Mouse (Mus musculus) spleen, adult 2 months (tissue): ENCODE measurements around the gene Lrmda. TPM values are rescaled to one million over a fixed set of nuclear protein-coding genes. Genes with fewer than 3 reads are reported as not detected.
"Not testable (repeated sequence)": the region's sequence is repeated elsewhere in the genome, so short reads cannot be mapped to it uniquely, and the experiment has no call there.

Experiments used
- DNase-seq, 2 experiments: peaks; one replicate each; pipeline versions ENCODE4 v3.0.0 to v3.0.0-alpha.2; 2012 to 2021; ENCODE audit warnings: low spot score in 2 of 2, low read depth in 1 of 2
- H3K27ac ChIP-seq: fragments of 200-500 bp; 2 replicates; pipeline ENCODE4 v1.5.1; 2012; ENCODE audit warnings: low read length, inconsistent platforms; ENCODE audit not compliant: insufficient read depth
- H3K27me3 ChIP-seq: fragments of 200-500 bp; 2 replicates; pipeline ENCODE4 v1.6.1; 2012; ENCODE audit warnings: mild to moderate bottlenecking, moderate library complexity, low read length, inconsistent platforms; ENCODE audit not compliant: control insufficient read depth, insufficient read depth
- H3K36me3 ChIP-seq: fragments of 200-500 bp; 2 replicates; pipeline ENCODE4 v1.6.1; 2012; ENCODE audit warnings: mild to moderate bottlenecking, low read length, inconsistent platforms; ENCODE audit not compliant: control insufficient read depth, insufficient read depth
- H3K4me1 ChIP-seq: fragments of 200-500 bp; 2 replicates; pipeline ENCODE4 v1.6.1; 2011; ENCODE audit warnings: inconsistent platforms; ENCODE audit not compliant: control insufficient read depth, insufficient read depth, insufficient read length
- H3K4me3 ChIP-seq: fragments of 200-500 bp; 2 replicates; pipeline ENCODE4 v1.5.1; 2011; ENCODE audit warnings: mild to moderate bottlenecking, inconsistent platforms; ENCODE audit not compliant: insufficient read depth, insufficient read length; ENCODE audit errors: extremely low read depth
- CTCF ChIP-seq: fragments of 200-500 bp; IDR thresholded peaks from 2 replicates; pipeline ENCODE4 v1.5.1; 2011; ENCODE audit warnings: mild to moderate bottlenecking, inconsistent platforms; ENCODE audit not compliant: insufficient read depth, insufficient read length, insufficient replicate concordance; ENCODE audit errors: extremely low read depth
- POLR2A ChIP-seq: fragments of 200-500 bp; IDR thresholded peaks from 2 replicates; pipeline ENCODE4 v1.6.1; 2011; ENCODE audit warnings: low read depth, low read length, inconsistent platforms
- WGBS: fragments of 180-500 bp; shearing (Covaris S2); methylation state at CpG from one replicate; pipeline ENCODE4 v1.1.7; 2018; 5-methylcytosine and 5-hydroxymethylcytosine counted together
- polyA plus RNA-seq: library from polyadenylated mRNA; depleted of rRNA; stranded (reverse); fragments of >200 nt; gene quantifications from 2 replicates; pipeline ENCODE4 v1.2.3, GENCODE M21; 2012

Lrmda gene
- polyA plus RNA-seq, 1 experiment: 0.37 TPM

- no peaks in the 10 kb centered on the region for H3K4me1 ChIP-seq
- DNase-seq: no peak
- H3K4me3 ChIP-seq: no peak overlapping the region
- no peak overlapping the region for H3K27ac ChIP-seq
- WGBS: 43% methylated on average over 2 of the region's 2 CpGs
- H3K27me3 ChIP-seq: no peaks in the 10 kb centered on the region
- TF ChIP-seq CTCF (no peak), POLR2A (no peak)
- no peaks in the 10 kb centered on the region for H3K36me3 ChIP-seq
Observed at GRCm38 (mm10) chr14:22782365-22782764, 762.9 kb downstream of the Lrmda start.

GRCm38 (mm10) chr14:22783211-22784161 lies 764.0 kb downstream of the Lrmda start:
- Histone ChIP-seq H3K4me1 (no peaks in the 10 kb centered on the region), H3K27me3 (no peaks in the 10 kb centered on the region), H3K4me3 (no peak overlapping the region), H3K36me3 (no peaks in the 10 kb centered on the region), H3K27ac (no peak overlapping the region)
- no peak for TF ChIP-seq CTCF
- no peak for TF ChIP-seq POLR2A
- WGBS: 35% methylated on average over 15 of the region's 15 CpGs
- no peak for DNase-seq

DNA sequence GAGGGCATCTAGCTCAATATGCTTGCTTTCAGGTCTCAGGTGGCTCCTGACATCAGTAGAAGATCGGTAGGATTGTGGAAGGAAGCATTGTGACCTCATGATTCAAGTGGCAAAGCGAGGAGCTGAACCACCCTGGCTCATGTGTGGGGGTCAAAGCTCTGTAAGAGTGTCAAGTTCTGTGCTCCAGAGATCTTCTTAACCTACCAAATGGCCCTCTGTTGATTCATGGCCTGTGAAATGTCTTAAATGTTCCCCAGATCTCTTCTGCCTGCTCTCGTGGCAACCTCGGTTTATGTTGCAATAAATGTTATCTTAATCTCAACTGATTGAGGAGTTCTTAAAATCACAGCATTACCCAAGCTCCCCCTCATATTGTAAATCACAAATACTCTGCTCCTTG lies 780.5 kb downstream of the Lrmda start:
- 74% methylated on average over 4 of the region's 4 CpGs for WGBS
- TF ChIP-seq CTCF: no peak
- TF ChIP-seq POLR2A: no peak
- H3K27ac ChIP-seq: no peak overlapping the region

DNA sequence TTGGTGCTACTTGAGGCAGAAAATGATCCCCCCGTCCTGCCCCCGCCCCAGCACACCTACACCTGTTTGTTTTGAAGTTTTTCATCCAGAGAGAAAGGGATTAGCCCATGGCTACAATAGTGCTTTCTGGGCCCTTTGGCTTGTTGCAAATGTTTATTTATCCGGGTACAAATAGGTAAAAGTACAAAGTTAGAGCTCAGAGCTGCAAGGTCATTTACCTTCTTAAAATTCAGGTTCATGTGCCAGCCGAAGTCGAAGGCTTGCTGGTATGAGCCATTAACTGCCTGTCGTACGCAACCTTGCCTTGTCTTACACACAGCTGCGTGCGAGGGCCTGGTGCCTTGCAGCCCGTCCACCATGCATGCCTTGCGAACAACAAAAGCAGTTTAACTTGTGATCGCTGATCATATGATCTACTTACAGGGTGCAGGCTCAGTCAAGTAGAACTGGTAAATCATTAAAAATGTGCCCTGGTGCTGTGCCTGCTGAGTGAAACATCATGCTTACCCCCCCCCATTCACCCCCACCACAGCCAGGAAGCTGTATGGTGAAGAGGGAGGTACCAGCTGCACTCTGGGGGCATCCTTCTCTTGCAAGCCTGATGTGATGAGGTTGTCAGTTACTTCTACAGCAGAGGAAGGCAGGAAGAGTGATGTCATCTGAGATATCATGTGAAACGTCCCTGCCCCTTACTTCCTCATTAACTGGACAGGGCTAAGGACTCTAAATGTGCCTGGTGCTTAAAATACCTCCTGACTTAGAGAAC lies 781.5 kb downstream of the Lrmda start:
- Histone ChIP-seq H3K27ac (no peak overlapping the region), H3K36me3 (no peaks in the 10 kb centered on the region), H3K4me1 (no peaks in the 10 kb centered on the region; the same call in 1 of the 2 replicates), H3K27me3 (no peaks in the 10 kb centered on the region), H3K4me3 (no peak overlapping the region)
- no peak for TF ChIP-seq POLR2A
- no peak for TF ChIP-seq CTCF
- peak; percentile 35 to 37 for DNase-seq
- 69% methylated on average over 13 of the region's 13 CpGs for WGBS

More for the DNA sequence above, 780.5 kb downstream of the Lrmda start:
- no peaks in the 10 kb centered on the region; the same call in 1 of the 2 replicates for H3K4me1 ChIP-seq
- H3K27me3 ChIP-seq: no peaks in the 10 kb centered on the region
- H3K36me3 ChIP-seq: no peaks in the 10 kb centered on the region
- no peak overlapping the region for H3K4me3 ChIP-seq
- DNase-seq: no peak

- not testable (repeated sequence) for H3K4me3 ChIP-seq, DNase-seq, H3K27me3 ChIP-seq, H3K27ac ChIP-seq, H3K4me1 ChIP-seq, H3K36me3 ChIP-seq
- 70% methylated on average over 4 of the region's 4 CpGs for WGBS
Observed at GRCm38 (mm10) chr14:22801714-22802113, 782.2 kb downstream of the Lrmda start.

DNA sequence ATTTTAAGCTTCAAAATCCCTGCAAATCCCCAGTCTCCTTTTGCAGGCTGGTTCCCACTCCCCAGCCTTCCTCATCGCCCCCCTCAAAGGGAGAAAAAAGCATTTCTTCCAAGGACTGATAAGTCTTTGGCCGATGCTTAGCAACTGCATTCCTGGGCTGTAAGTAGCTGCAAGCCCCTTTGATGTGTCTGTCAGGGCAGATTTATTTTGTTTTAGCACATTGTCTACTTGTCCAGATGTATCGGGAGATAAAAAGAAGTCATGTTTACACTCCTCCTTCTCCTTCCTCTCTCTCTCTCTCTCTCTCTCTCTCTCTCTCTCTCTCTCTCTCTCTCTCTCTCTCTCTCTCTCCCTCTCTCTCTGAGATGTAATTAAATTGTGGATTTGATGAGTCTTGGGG lies 787.8 kb downstream of the Lrmda start:
- no peak for DNase-seq
- no peak for TF ChIP-seq CTCF
- Histone ChIP-seq H3K4me3 (no peak overlapping the region), H3K36me3 (no peaks in the 10 kb centered on the region), H3K27me3 (no peaks in the 10 kb centered on the region), H3K27ac (no peak overlapping the region), H3K4me1 (no peaks in the 10 kb centered on the region)
- WGBS: 64% methylated on average over 3 of the region's 3 CpGs
